Mouse (Mus musculus): Measurements from ENCODE around the gene Olfr463.

- no peak for TF ChIP-seq GATA1 (IDR thresholded peaks at IDR 0.05; ENCODE audit: borderline replicate concordance, low read length)
- no peak for TF ChIP-seq FLI1 (IDR thresholded peaks at IDR 0.05; ENCODE audit: low read length)
Measured at GRCm38 (mm10) chr11:87852690-87853596, 44.2 kb downstream of the Olfr463 start, which contains the start of gene Mks1.
